Mouse (Mus musculus) heart, postnatal 0 days (tissue): Measurements from ENCODE around the gene Bcl11b.

Experiments
- CTCF ChIP-seq: IDR thresholded peaks from 2 replicates; pipeline ENCODE4 v1.5.1; 2016; ENCODE audit warnings: antibody characterized with exemption, control low read depth, low read depth
- EP300 ChIP-seq: IDR thresholded peaks from 2 replicates; pipeline ENCODE4 v1.6.1; 2016; ENCODE audit warnings: antibody characterized with exemption, low read depth

GRCm38 (mm10) chr12:107940774-107941173 lies 62.6 kb downstream of the Bcl11b start:
- TF ChIP-seq CTCF (no peak), EP300 (no peak)
